Mouse (Mus musculus) midbrain, postnatal 0 days (tissue): ENCODE measurements around the gene Podn. TPM values are rescaled to one million over a fixed set of nuclear protein-coding genes. Genes with fewer than 3 reads are reported as not detected.

Source experiments
- ATAC-seq: fragments of 200-750 bp; cut with Nextera tagmentation; 2 replicates; pipeline ENCODE4 v1.8.0; 2017; ENCODE audit warnings: moderate number of reproducible peaks, mild to moderate bottlenecking, moderate TSS enrichment, moderate library complexity; ENCODE audit not compliant: low FRiP score
- DNase-seq: peaks from one replicate; pipeline ENCODE4 v3.0.0-alpha.2; 2015; ENCODE audit warnings: low spot score
- H3K27ac ChIP-seq: fragments of 300-500 bp; sonication (generic); 2 replicates; pipeline ENCODE4 v1.5.1; 2014; ENCODE audit warnings: low read depth, mild to moderate bottlenecking, low read length, mixed read lengths
- H3K27me3 ChIP-seq: fragments of 300-500 bp; sonication (generic); 2 replicates; pipeline ENCODE4 v1.6.1; 2014; ENCODE audit warnings: low read length, control low read depth, mixed read lengths; ENCODE audit not compliant: insufficient read depth
- H3K36me3 ChIP-seq: fragments of 300-500 bp; sonication (generic); 2 replicates; pipeline ENCODE4 v1.6.1; 2014; ENCODE audit warnings: low read length, control low read depth, mixed read lengths; ENCODE audit not compliant: insufficient read depth
- H3K4me1 ChIP-seq: fragments of 300-500 bp; sonication (generic); 2 replicates; pipeline ENCODE4 v1.6.1; 2014; ENCODE audit warnings: mild to moderate bottlenecking, control low read depth, antibody characterized with exemption, low read length, mixed read lengths; ENCODE audit not compliant: insufficient read depth
- H3K4me2 ChIP-seq: fragments of 300-500 bp; sonication (generic); 2 replicates; pipeline ENCODE4 v1.6.1; 2014; ENCODE audit warnings: low read depth, mild to moderate bottlenecking, low read length, mixed read lengths; ENCODE audit not compliant: poor library complexity, severe bottlenecking
- H3K4me3 ChIP-seq: fragments of 300-500 bp; sonication (generic); 2 replicates; pipeline ENCODE4 v1.5.1; 2014; ENCODE audit warnings: low read depth, mild to moderate bottlenecking, low read length, moderate library complexity
- H3K9ac ChIP-seq: fragments of 300-500 bp; sonication (generic); replicated peaks from 2 replicates; pipeline ENCODE4 v1.6.1; 2014; ENCODE audit warnings: mild to moderate bottlenecking, low read length, moderate library complexity, mixed read lengths; ENCODE audit not compliant: poor library complexity, severe bottlenecking
- H3K9me3 ChIP-seq: fragments of 300-500 bp; sonication (generic); 2 replicates; pipeline ENCODE4 v1.6.1; 2016; ENCODE audit warnings: low read length, control low read depth
- CTCF ChIP-seq: IDR thresholded peaks from 2 replicates; pipeline ENCODE4 v1.5.1; 2016; ENCODE audit warnings: antibody characterized with exemption, mild to moderate bottlenecking
- WGBS: fragments of 180-500 bp; shearing (Covaris S2); extraction: QIAGEN DNeasy Blood & Tissue Kit; methylation state at CpG from one replicate; pipeline ENCODE4 v1.1.7; 2014; 5-methylcytosine and 5-hydroxymethylcytosine counted together
- polyA plus RNA-seq: library from polyadenylated mRNA; unstranded; fragments of >200 nt; fragmentation: Nextera tagmentation; extraction: Ambion mirVana; gene quantifications from 2 replicates; pipeline ENCODE4 v1.2.1, GENCODE M21; 2015
- total RNA-seq: library from RNA; depleted of rRNA; stranded (reverse); fragments of >200 nt; gene quantifications from 2 replicates; pipeline ENCODE4 v1.2.3, GENCODE M21; 2014

Gene Podn
- total and polyA plus RNA-seq, 2 experiments from 2014 or later: 1.5 to 5.7 TPM

DNA sequence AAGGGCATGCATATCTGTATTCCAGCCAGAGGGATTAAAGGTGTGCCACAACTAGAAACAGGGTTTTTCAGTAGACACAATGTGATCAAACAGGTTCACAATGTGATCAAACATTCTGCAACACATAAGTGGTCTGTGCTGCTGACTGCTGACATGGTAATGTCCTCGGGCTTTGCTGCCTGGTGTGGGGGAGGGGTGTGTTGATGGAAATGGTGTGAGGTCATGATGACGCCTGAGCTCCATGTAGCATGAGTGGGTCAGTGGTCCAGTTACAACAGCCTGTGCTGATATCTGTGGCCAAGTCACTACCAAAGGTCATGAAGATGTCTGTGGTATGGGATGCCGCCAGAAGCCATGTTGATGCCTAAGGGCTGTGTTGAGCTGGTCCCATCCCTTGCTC is 34.2 kb upstream of the Podn start:
- no peak overlapping the region for H3K4me3 ChIP-seq
- H3K9me3 ChIP-seq: no peaks in the 10 kb centered on the region
- no peaks in the 10 kb centered on the region for H3K4me1 ChIP-seq
- H3K9ac ChIP-seq: no peak overlapping the region
- H3K36me3 ChIP-seq: no peaks in the 10 kb centered on the region
- no peak overlapping the region for H3K4me2 ChIP-seq
- TF ChIP-seq CTCF: no peak
- DNase-seq (no peak), ATAC-seq (no peak)
- no peaks in the 10 kb centered on the region for H3K27me3 ChIP-seq
- no peak overlapping the region for H3K27ac ChIP-seq
- WGBS: 84% methylated on average over 3 of the region's 3 CpGs

DNA sequence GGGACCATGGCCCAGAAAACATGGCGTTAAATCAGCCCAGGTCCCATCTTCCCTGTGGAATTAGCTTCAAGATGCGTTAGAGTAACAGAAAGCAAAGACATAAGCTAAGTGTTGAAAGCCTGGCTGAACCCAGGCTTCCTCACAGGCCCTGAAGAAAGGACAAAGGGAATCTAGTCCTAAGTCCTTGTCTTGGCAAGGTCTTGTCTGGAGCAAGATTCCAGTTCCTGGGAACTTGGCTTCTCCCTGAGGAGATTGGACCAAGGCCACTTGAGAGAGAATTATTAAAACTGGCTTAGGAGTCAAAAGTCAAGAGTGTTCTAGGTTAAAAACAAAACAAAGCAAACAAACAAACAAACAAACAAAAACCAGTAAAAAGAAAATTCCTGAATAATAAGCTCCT is 32.1 kb upstream of the Podn start:
- ATAC-seq: no peak
- TF ChIP-seq CTCF: no peak
- Histone ChIP-seq H3K27me3 (no peaks in the 10 kb centered on the region), H3K36me3 (no peaks in the 10 kb centered on the region), H3K4me1 (no peaks in the 10 kb centered on the region), H3K27ac (no peak overlapping the region), H3K9ac (no peak overlapping the region), H3K4me2 (no peak overlapping the region), H3K9me3 (no peaks in the 10 kb centered on the region), H3K4me3 (no peak overlapping the region)
- WGBS: 91% methylated on average over 2 of the region's 2 CpGs
- no peak for DNase-seq

DNA sequence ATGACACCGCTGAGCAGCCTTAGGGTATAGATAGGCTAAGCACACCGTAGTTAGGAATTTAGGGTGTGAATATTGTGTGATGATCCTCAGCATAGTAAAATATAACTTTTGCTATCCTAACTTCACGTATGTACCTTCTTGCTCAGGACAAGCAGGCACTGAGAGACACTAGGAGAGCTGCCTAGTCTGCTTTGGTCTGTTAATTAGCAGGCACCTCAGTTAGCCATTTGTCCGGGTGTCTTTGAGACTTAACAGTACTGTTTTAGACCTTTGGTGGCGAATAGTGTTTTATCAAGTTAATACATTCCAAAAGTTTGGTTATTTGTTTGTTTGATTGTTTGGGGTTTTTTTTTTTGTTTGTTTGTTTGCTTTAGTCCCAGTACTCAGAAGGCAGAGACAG is 31.3 kb upstream of the Podn start:
- no peak for DNase-seq
- Histone ChIP-seq H3K36me3 (no peaks in the 10 kb centered on the region), H3K9ac (no peak overlapping the region), H3K4me2 (no peak overlapping the region), H3K27me3 (no peaks in the 10 kb centered on the region), H3K9me3 (no peaks in the 10 kb centered on the region), H3K27ac (no peak overlapping the region), H3K4me1 (no peaks in the 10 kb centered on the region), H3K4me3 (no peak overlapping the region)
- 87% methylated on average over 5 of the region's 5 CpGs for WGBS
- no peak for ATAC-seq
- TF ChIP-seq CTCF: no peak

DNA sequence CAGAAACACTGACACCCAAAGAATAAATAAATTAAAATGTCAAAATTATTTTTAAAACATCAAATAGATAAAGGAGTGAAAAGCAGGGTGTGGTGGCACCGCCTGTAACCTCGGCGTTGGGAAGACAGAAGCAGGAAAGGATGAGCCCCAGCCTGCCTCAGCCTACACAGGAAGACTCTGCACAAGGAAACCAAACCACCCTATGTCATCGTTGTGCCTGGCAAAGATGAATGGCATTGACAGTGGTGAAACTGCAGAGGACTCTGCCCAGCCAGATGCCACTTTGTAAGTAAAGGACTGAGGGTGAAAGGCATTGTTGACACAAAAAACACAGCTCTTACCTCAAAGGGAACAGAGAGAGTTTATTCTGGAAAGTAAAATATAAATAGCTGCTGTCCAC is 30.0 kb upstream of the Podn start:
- Histone ChIP-seq H3K27me3 (no peaks in the 10 kb centered on the region), H3K4me1 (no peaks in the 10 kb centered on the region), H3K9ac (no peak overlapping the region), H3K9me3 (no peaks in the 10 kb centered on the region), H3K27ac (no peak overlapping the region), H3K4me3 (no peak overlapping the region), H3K36me3 (no peaks in the 10 kb centered on the region), H3K4me2 (no peak overlapping the region)
- DNase-seq (no peak), ATAC-seq (no peak)
- no peak for TF ChIP-seq CTCF
- WGBS: 92% methylated on average over 4 of the region's 4 CpGs

DNA sequence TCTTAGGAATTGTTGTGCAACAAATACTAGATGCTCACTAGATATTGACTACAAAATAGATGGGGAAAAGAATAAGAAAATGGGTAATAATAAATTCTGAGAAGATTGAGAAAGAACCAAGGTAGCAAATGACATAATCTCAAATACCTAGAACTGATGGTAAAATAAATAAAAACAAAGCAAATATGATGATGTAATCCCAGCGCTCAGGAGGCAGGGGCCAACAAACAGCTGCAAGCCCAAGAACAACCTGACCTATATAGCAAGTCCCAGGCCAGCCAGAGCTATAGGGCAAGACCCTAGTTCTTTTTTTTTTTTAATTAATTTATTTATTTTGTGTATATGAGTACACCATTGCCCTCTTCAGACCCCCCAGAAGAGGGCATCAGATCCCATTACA is 27.9 kb upstream of the Podn start:
- ATAC-seq (no peak), DNase-seq (no peak)
- Histone ChIP-seq H3K9me3 (no peaks in the 10 kb centered on the region), H3K9ac (no peak overlapping the region), H3K4me2 (no peak overlapping the region), H3K27ac (no peak overlapping the region), H3K4me1 (no peaks in the 10 kb centered on the region), H3K36me3 (no peaks in the 10 kb centered on the region), H3K4me3 (no peak overlapping the region), H3K27me3 (no peaks in the 10 kb centered on the region)
- 100% methylated on average over 1 of the region's 1 CpGs for WGBS
- TF ChIP-seq CTCF: no peak

DNA sequence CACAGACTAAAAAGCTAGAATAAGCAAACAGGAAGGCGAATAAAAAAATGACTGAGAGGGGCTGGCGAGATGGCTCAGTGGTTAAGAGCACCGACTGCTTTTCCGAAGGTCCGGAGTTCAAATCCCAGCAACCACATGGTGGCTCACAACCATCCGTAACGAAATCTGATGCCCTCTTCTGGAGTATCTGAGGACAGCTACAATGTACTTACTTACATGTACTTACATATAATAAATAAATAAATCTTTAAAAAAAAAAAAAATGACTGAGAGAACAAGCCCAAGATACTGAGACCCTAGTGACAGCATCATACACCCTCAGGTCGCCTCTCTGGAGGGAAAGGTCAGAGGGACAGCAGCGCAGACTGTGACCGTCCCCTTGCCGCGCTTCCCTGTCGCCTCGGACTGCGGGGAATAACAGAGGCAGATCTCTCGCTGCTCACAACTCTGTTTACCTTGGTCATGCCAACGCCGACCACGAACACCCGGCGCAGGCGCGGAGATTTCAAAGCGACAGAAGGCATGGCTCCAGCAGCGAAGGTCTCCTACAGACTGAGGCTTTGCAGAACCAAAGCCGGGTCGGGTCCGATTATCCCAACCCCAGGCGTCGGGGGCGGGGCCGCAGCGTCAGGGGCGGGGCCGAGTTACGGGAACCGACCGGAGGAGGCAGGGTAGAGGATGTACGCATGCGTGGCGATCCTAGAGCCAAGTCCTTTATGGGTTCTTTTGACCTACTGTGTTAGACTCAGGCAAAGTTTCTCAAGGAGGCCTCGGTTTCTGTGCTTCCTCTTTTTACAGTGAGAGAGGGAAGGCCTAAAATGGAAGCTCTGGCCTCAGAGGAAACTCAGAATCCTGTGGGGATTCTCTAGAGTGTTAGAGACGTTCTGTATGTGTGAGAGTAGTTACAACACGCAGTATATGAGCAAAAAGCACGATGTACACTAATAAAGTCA is 22.0 kb upstream of the Podn start:
- TF ChIP-seq CTCF: peak; percentile 1; the same call in 1 of the 2 replicates
- H3K9ac ChIP-seq: peak overlapping the region; percentile 64
- DNase-seq (peak; percentile 91), ATAC-seq (peak; percentile 92)
- WGBS: 12% methylated on average over 43 of the region's 45 CpGs
- no peaks in the 10 kb centered on the region for H3K36me3 ChIP-seq
- peak overlapping the region; percentile 56 for H3K4me3 ChIP-seq
- peak overlapping the region; percentile 60 for H3K4me2 ChIP-seq
- H3K27me3 ChIP-seq: no peaks in the 10 kb centered on the region
- H3K27ac ChIP-seq: peak overlapping the region; percentile 38; the same call in 1 of the 2 replicates
- no peaks in the 10 kb centered on the region for H3K9me3 ChIP-seq
- no peaks in the 10 kb centered on the region for H3K4me1 ChIP-seq
